Mouse (Mus musculus): Measurements from ENCODE around the gene Plagl1. TPM values are rescaled to one million over a fixed set of nuclear protein-coding genes. Genes with fewer than 3 reads are reported as not detected.

Plagl1 gene
- polyA plus RNA-seq (2012; rRNA removed; ENCODE audit: low replicate concordance): 1.4 and 5.2 TPM in 2 replicates

DNA sequence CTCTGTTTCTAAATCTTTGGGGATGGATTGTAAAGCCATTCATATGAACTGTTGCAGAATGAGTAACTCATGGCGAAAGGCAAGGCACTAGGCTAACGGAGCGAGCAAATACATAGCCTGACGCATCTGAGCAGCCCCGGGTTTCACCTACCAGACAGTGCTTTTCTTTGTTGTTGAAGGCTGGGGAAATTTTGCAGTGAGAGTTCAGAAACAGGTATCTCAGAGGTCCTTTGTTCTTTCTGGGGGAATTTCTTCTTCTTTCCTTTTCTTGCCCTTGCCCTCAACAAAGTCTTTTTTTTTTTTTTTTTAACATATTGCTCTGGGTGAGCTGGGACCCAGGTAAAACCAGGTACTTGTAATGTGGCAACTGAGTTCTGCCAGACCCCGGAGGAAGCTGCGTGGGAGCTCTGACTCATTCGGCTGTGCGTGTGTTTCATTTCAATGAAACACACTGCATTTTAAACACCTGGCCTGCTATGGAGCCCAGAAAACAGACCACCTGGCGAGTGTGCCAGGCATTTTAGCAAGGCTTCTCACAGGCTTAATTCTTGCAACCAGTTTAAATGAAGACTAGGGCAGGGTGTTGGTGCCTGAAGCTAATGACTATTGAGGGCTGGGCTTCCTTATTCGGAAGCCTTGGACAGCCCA is at the start of gene Plagl1:
TSS of gene Plagl1 (plus strand) at position 484 of the 648 bp plus-strand sequence.

GRCm38 (mm10) chr10:13177973-13178624 is 117.8 kb downstream of the Plagl1 start, which contains the start of gene Zc2hc1b:
Gene Zc2hc1b (minus strand): TSS chr10:13178023.

Other genes with a start within 250 kb of the Plagl1 start
- gene Utrn, start 191.1 kb upstream of the Plagl1 start, polyA plus RNA-seq (2012; rRNA removed; ENCODE audit: low replicate concordance): 8.9 and 12.3 TPM in 2 replicates
- 0.49 and 0.69 TPM in 2 replicates for gene Stx11, start 96.2 kb upstream of the Plagl1 start, polyA plus RNA-seq (2012; rRNA removed; ENCODE audit: low replicate concordance)
- gene Sf3b5, start 55.2 kb upstream of the Plagl1 start, polyA plus RNA-seq (2012; rRNA removed; ENCODE audit: low replicate concordance): 47.9 and 51.1 TPM in 2 replicates
- not detected in 2 replicates for gene Zc2hc1b, start 117.5 kb downstream of the Plagl1 start, polyA plus RNA-seq (2012; rRNA removed; ENCODE audit: low replicate concordance)
- gene Ltv1, start 132.7 kb downstream of the Plagl1 start, polyA plus RNA-seq (2012; rRNA removed; ENCODE audit: low replicate concordance): 2.8 and 2.9 TPM in 2 replicates